Mouse (Mus musculus) megakaryocyte, embryonic 14.5 days (primary cell): Measurements from ENCODE around the gene Ctns. TPM values are rescaled to one million over a fixed set of nuclear protein-coding genes. Genes with fewer than 3 reads are reported as not detected.

Source experiments
- H3K27me3 ChIP-seq: replicated peaks from 2 replicates; pipeline ENCODE3; 2012; ENCODE audit warnings: inconsistent platforms
- H3K36me3 ChIP-seq: replicated peaks from 2 replicates; pipeline ENCODE3; 2012; ENCODE audit warnings: low read length, inconsistent platforms, mixed read lengths
- H3K4me1 ChIP-seq: 2 replicates; pipeline ENCODE4 v1.6.1; 2012; ENCODE audit warnings: inconsistent platforms
- H3K4me3 ChIP-seq: replicated peaks from 2 replicates; pipeline ENCODE3; 2012; ENCODE audit warnings: moderate library complexity, mild to moderate bottlenecking, inconsistent platforms
- H3K9me3 ChIP-seq: 2 replicates; pipeline ENCODE4 v1.6.1; 2012; ENCODE audit warnings: inconsistent platforms
- FLI1 ChIP-seq: IDR thresholded peaks from 2 replicates; pipeline ENCODE4 v1.6.1; 2012; ENCODE audit warnings: low read length, inconsistent platforms, mixed read lengths
- GATA1 ChIP-seq: IDR thresholded peaks from 3 replicates; pipeline ENCODE4 v1.6.1; 2012; ENCODE audit warnings: mixed read lengths, low read length, inconsistent platforms, borderline replicate concordance
- polyA plus RNA-seq: library from polyadenylated mRNA; stranded (reverse); fragments of >175 nt; gene quantifications from 2 replicates; pipeline ENCODE4 v1.2.3, GENCODE M21; 2012; ENCODE audit warnings: low replicate concordance; ENCODE audit not compliant: insufficient read depth

The Ctns gene
- polyA plus RNA-seq, 1 experiment = 4.1 TPM

GRCm38 (mm10) chr11:73223966-73224365, 25.1 kb upstream of the Ctns start:
- TF ChIP-seq FLI1 (no peak), GATA1 (no peak)
- Histone ChIP-seq H3K4me3 (no peak overlapping the region), H3K27me3 (peaks cover 12% of the 10 kb centered on the region), H3K9me3 (no peaks in the 10 kb centered on the region), H3K36me3 (peaks cover 34% of the 10 kb centered on the region), H3K4me1 (peaks cover 4% of the 10 kb centered on the region; the same call in 1 of the 2 replicates)

DNA sequence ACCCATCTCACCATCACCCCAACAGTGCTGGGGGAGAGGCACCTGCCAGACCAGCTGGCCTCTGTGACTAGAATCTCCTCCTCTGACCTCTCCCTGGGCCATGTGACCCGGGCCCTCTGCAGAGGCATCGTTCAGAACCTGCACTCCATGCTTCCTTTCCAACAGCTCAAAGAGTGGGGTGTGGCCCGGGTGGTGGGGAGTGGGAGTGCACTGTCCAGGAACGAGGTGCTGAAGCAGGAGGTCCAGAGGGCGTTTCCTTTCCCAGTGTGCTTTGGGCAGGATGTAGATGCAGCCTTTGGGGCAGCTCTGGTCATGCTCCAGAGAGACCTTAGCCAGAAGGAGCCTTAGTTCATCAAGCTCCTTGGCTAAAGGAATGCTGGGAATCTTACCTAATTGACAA, 24.0 kb upstream of the Ctns start:
- Histone ChIP-seq H3K4me1 (peaks cover 4% of the 10 kb centered on the region; the same call in 1 of the 2 replicates), H3K9me3 (no peaks in the 10 kb centered on the region), H3K27me3 (peaks cover 9% of the 10 kb centered on the region), H3K36me3 (peaks cover 45% of the 10 kb centered on the region), H3K4me3 (no peak overlapping the region)
- no peak for TF ChIP-seq FLI1
- TF ChIP-seq GATA1 = no peak

- peaks cover 61% of the 10 kb centered on the region for H3K36me3 ChIP-seq
- no peak for TF ChIP-seq FLI1
- TF ChIP-seq GATA1 = no peak
- no peak overlapping the region for H3K4me3 ChIP-seq
- H3K9me3 ChIP-seq = no peaks in the 10 kb centered on the region
- peaks cover 4% of the 10 kb centered on the region; the same call in 1 of the 2 replicates for H3K4me1 ChIP-seq
- peaks cover 1% of the 10 kb centered on the region for H3K27me3 ChIP-seq
These were observed 21.8 kb upstream of the Ctns start for GRCm38 (mm10) chr11:73220651-73221050.

- Histone ChIP-seq H3K4me1 (peaks cover 4% of the 10 kb centered on the region; the same call in 1 of the 2 replicates), H3K9me3 (no peaks in the 10 kb centered on the region), H3K36me3 (peaks cover 70% of the 10 kb centered on the region), H3K27me3 (no peaks in the 10 kb centered on the region), H3K4me3 (no peak overlapping the region)
- TF ChIP-seq FLI1 (no peak), GATA1 (no peak)
These were observed 20.8 kb upstream of the Ctns start for GRCm38 (mm10) chr11:73219671-73220070.

GRCm38 (mm10) chr11:73213956-73214355, 15.1 kb upstream of the Ctns start:
- Histone ChIP-seq H3K4me1 (peaks cover 12% of the 10 kb centered on the region), H3K36me3 (peaks cover 71% of the 10 kb centered on the region), H3K9me3 (no peaks in the 10 kb centered on the region), H3K27me3 (no peaks in the 10 kb centered on the region), H3K4me3 (no peak overlapping the region)
- TF ChIP-seq GATA1 (no peak), FLI1 (no peak)

DNA sequence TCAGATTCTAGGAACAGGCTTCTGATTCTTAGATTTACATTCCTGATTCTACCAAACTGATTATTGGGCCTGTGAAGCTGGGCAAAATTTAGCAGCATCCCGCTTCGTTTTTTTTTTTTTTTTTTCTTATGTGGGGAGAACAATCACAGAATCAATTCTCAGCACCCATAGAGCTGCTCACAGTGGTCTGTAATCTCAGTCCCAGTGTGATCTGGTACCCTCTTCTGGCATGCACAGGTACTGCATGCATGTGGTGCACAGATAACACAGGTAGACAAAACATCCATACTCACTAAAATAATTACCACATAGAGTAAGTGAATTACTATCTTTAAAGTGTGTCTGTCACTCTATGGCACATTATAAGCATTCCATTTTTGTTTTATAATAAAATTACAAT, 8.8 kb upstream of the Ctns start:
- Histone ChIP-seq H3K9me3 (no peaks in the 10 kb centered on the region), H3K36me3 (peaks cover 65% of the 10 kb centered on the region), H3K27me3 (no peaks in the 10 kb centered on the region), H3K4me3 (no peak overlapping the region), H3K4me1 (peaks cover 9% of the 10 kb centered on the region)
- TF ChIP-seq GATA1 (no peak), FLI1 (no peak)

DNA sequence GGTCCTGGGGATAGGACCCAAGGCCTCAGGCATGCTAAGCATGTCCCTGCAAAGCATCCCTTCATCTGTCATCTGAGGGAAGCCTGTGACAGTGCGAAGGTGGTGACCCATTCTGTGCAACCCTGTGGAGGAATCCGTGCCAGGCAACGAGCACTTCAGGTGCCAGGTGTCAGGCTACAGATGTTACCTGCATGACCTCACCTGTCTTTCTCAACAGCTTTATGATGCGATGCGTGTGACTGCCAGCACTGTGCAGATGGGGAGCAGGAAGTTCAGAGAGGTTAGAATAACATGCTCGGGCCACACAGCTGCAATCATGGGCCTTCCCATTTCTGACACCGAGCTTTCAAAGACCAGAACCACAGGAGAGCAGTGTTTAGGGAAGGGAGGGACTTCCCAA, 6.4 kb upstream of the Ctns start:
- Histone ChIP-seq H3K27me3 (no peaks in the 10 kb centered on the region), H3K4me1 (peaks cover 28% of the 10 kb centered on the region), H3K4me3 (no peak overlapping the region), H3K9me3 (no peaks in the 10 kb centered on the region), H3K36me3 (peaks cover 54% of the 10 kb centered on the region)
- TF ChIP-seq GATA1 (no peak), FLI1 (no peak)

DNA sequence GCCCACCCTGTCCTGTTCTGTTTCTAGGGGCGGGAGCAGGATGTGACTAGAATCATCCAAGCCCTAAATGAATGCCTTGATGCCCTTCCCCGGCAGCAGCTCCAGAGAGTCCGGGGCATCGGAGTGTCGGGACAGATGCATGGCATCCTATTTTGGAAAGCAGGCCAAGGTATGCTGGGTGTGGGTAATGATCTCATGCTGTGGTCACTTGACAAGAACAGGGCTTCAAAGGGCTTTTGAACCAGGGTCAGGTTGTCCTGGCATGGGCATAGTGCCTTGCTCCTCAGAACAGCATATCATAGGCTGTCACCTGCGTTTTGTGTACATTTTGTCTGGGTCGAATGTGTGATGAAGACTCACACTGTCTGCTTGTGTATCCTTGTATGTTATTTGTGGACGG, 5.1 kb upstream of the Ctns start:
- H3K36me3 ChIP-seq = peaks cover 47% of the 10 kb centered on the region
- no peak for TF ChIP-seq GATA1
- TF ChIP-seq FLI1 = no peak
- H3K9me3 ChIP-seq = no peaks in the 10 kb centered on the region
- H3K27me3 ChIP-seq = no peaks in the 10 kb centered on the region
- H3K4me3 ChIP-seq = no peak overlapping the region
- peaks cover 31% of the 10 kb centered on the region for H3K4me1 ChIP-seq

DNA sequence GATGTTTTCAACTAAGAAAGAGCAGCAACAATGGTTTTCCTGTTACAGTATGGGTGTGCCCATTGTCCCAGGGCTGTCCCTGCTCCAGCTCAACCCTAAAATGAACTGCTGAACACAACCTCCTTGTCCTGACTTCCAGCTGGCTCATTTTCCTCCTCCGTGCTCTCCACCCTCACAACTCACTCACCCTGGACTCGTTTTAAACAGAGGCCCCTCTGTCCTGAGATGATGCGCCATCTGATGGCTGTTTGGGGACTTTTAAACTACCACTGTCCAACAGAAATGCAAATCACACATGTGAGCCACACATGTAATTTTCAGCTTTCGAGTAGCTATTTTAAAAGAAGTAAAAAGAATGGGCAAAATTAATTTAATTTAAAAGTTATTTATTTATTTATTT, 2.8 kb upstream of the Ctns start:
- TF ChIP-seq GATA1 = no peak
- no peak for TF ChIP-seq FLI1
- H3K27me3 ChIP-seq = no peaks in the 10 kb centered on the region
- peak overlapping the region; percentile 42 for H3K4me3 ChIP-seq
- H3K4me1 ChIP-seq = peaks cover 53% of the 10 kb centered on the region
- no peaks in the 10 kb centered on the region for H3K9me3 ChIP-seq
- H3K36me3 ChIP-seq = peaks cover 32% of the 10 kb centered on the region

DNA sequence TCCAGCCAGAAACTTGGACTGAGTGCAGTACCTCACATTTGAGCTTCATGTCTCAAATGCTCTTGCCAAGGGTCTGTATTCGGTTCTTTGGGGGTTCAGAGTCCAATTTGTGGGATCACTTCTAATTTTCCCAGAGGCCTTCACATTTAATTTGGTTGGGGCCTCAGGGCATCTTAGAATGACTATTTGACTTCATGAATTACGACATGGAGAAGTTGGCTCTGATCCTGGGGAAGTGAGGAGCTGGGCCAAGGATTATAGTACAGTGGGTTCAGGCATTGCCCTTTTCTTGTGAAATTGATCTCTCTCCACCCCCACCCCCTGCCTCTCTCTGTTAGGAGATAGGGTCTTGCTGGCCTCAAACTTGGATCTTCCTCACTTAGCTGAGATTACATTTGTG, 2.2 kb upstream of the Ctns start:
- TF ChIP-seq GATA1 (no peak), FLI1 (no peak)
- Histone ChIP-seq H3K27me3 (no peaks in the 10 kb centered on the region), H3K36me3 (peaks cover 30% of the 10 kb centered on the region), H3K9me3 (no peaks in the 10 kb centered on the region), H3K4me3 (no peak overlapping the region), H3K4me1 (peaks cover 54% of the 10 kb centered on the region)

DNA sequence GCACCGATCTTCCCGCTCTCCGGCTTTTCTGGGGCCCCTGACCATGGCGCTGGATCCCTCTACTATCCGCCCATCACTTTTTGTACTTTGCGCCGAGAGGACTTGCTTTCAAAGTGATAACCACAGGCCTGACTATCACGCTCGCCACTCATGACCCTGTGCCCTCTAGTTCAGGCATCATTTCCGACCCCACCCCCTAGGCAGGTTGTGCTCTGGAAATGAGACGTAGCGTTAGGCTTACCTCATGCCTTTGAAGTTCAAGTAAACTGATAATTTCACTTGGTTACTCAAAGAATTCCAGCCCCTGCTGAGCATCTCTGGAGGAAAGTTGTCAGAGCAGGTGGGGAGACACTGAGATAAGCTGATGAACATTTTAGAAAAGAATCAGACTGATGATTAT, 1.0 kb upstream of the Ctns start:
- no peak for TF ChIP-seq FLI1
- no peak for TF ChIP-seq GATA1
- no peaks in the 10 kb centered on the region for H3K27me3 ChIP-seq
- H3K36me3 ChIP-seq = peaks cover 31% of the 10 kb centered on the region
- no peaks in the 10 kb centered on the region for H3K9me3 ChIP-seq
- H3K4me1 ChIP-seq = peaks cover 54% of the 10 kb centered on the region
- peak overlapping the region; percentile 99 for H3K4me3 ChIP-seq
